Mouse (Mus musculus): Measurements from ENCODE around the gene Vamp3. TPM values are rescaled to one million over a fixed set of nuclear protein-coding genes. Genes with fewer than 3 reads are reported as not detected.

The Vamp3 gene
- total and polyA plus RNA-seq, 3 experiments, result 58.4 to 61.4 TPM; not detected in 1

GRCm38 (mm10) chr4:150998626-150999025 lies 59.1 kb downstream of the Vamp3 start:
- no peaks in the 10 kb centered on the region for H3K4me1 ChIP-seq (ENCODE audit: control insufficient read depth in 1 of 2, insufficient read depth in 2 of 2, low read length in 2 of 2)
- no peak overlapping the region for H3K27ac ChIP-seq (ENCODE audit: control insufficient read depth, low read depth, low read length)
- H3K4me3 ChIP-seq (ENCODE audit: control insufficient read depth in 1 of 2, insufficient read depth in 1 of 2, low read depth in 2 of 2, low read length in 2 of 2), result no peak overlapping the region
- no peaks in the 10 kb centered on the region for H3K9me3 ChIP-seq (replicated peaks; ENCODE audit: insufficient read depth, low read length)
- no peak for DNase-seq (ENCODE audit: low read depth, low spot score)
- TF ChIP-seq MYC (IDR thresholded peaks at IDR 0.05; ENCODE audit: low read depth, low read length), result no peak
- TF ChIP-seq MAZ (IDR thresholded peaks at IDR 0.05; ENCODE audit: low read depth, low read length), result no peak
- no peak for TF ChIP-seq USF2 (IDR thresholded peaks at IDR 0.05; ENCODE audit: borderline replicate concordance in 1 of 2, insufficient read depth in 1 of 2, low read depth in 1 of 2, low read length in 2 of 2)
- no peak for TF ChIP-seq NELFE (IDR thresholded peaks at IDR 0.05; ENCODE audit: low read depth, low read length)
- TF ChIP-seq ELF1 (IDR thresholded peaks at IDR 0.05; ENCODE audit: low read depth, low read length), result no peak
- TF ChIP-seq GATA1 (IDR thresholded peaks at IDR 0.05; ENCODE audit: low read depth, low read length), result no peak
- no peak overlapping the region for H3K9ac ChIP-seq (ENCODE audit: control insufficient read depth, low read depth, low read length, poor library complexity, severe bottlenecking)
- no peaks in the 10 kb centered on the region for H3K27me3 ChIP-seq (ENCODE audit: control insufficient read depth in 1 of 2, insufficient read depth in 2 of 2, low read length in 2 of 2)
- no peaks in the 10 kb centered on the region for H3K79me2 ChIP-seq (ENCODE audit: control insufficient read depth, insufficient read depth, low read length, poor library complexity)
- no peaks in the 10 kb centered on the region for H3K36me3 ChIP-seq (ENCODE audit: control insufficient read depth in 1 of 2, insufficient read depth in 2 of 2, low read length in 2 of 2)

Other genes starting within 250 kb of the Vamp3 start
- 2.1 and 2.3 TPM in 2 replicates for gene Errfi1, start 204.0 kb downstream of the Vamp3 start, total RNA-seq (2012; rRNA removed)
- gene Errfi1, start 204.0 kb downstream of the Vamp3 start, polyA plus RNA-seq (2012; ENCODE audit: insufficient read depth in 1 of 2, insufficient read length in 2 of 2, low read depth in 1 of 2, low replicate concordance in 2 of 2, missing spikeins in 1 of 2), result 1 to 10 TPM in 1 of 2 experiments, not detected in 1; 2.7 TPM
- gene Park7, start 143.5 kb downstream of the Vamp3 start, total RNA-seq (2012; rRNA removed), result 438 and 445 TPM in 2 replicates
- 100 to 1,000 TPM in 1 of 2 experiments, not detected in 1; 480 TPM for gene Park7, start 143.5 kb downstream of the Vamp3 start, polyA plus RNA-seq (2012; ENCODE audit: insufficient read depth in 1 of 2, insufficient read length in 2 of 2, low read depth in 1 of 2, low replicate concordance in 2 of 2, missing spikeins in 1 of 2)
- gene Tnfrsf9, start 143.4 kb downstream of the Vamp3 start, total RNA-seq (2012; rRNA removed), result not detected in 2 replicates
- under 1 TPM in 1 of 2 experiments, not detected in 1; 0.14 TPM for gene Tnfrsf9, start 143.4 kb downstream of the Vamp3 start, polyA plus RNA-seq (2012; ENCODE audit: insufficient read depth in 1 of 2, insufficient read length in 2 of 2, low read depth in 1 of 2, low replicate concordance in 2 of 2, missing spikeins in 1 of 2)
- gene Uts2, start 60.9 kb downstream of the Vamp3 start, total RNA-seq (2012; rRNA removed), result not detected in 2 replicates
- not detected for gene Uts2, start 60.9 kb downstream of the Vamp3 start, polyA plus RNA-seq (2012; ENCODE audit: insufficient read depth in 1 of 2, insufficient read length in 2 of 2, low read depth in 1 of 2, low replicate concordance in 2 of 2, missing spikeins in 1 of 2)
- gene Per3, start 13.3 kb downstream of the Vamp3 start, total RNA-seq (2012; rRNA removed), result 3.0 and 3.1 TPM in 2 replicates
- 1 to 10 TPM in 1 of 2 experiments, not detected in 1; 4.5 TPM for gene Per3, start 13.3 kb downstream of the Vamp3 start, polyA plus RNA-seq (2012; ENCODE audit: insufficient read depth in 1 of 2, insufficient read length in 2 of 2, low read depth in 1 of 2, low replicate concordance in 2 of 2, missing spikeins in 1 of 2)
- gene Gm13090, start 31.6 kb upstream of the Vamp3 start, total RNA-seq (2012; rRNA removed), result not detected in 2 replicates
- gene Gm13090, start 31.6 kb upstream of the Vamp3 start, polyA plus RNA-seq (2012; ENCODE audit: insufficient read depth in 1 of 2, insufficient read length in 2 of 2, low read depth in 1 of 2, low replicate concordance in 2 of 2, missing spikeins in 1 of 2), result not detected

All from MEL (cell line).